Mouse (Mus musculus) lung, postnatal 14 days (tissue): ENCODE results near the gene Olfr1278.
"Not testable (repeated sequence)": the region's sequence is repeated elsewhere in the genome, so short reads cannot be mapped to it uniquely, and the experiment has no call there.

Source experiments
- DNase-seq: peaks from one replicate; pipeline ENCODE4 v3.0.0; 2021

Gene Olfr1278

GRCm38 (mm10) chr2:111289836-111290235 lies at the start of gene Olfr1278:
TSS of gene Olfr1278 (plus strand) at chr2:111290136.
- DNase-seq: no peak

GRCm38 (mm10) chr2:111254216-111254615 lies 35.7 kb upstream of the Olfr1278 start, which contains the start of gene Olfr1276:
TSS of gene Olfr1276 (plus strand) at chr2:111254516.
- DNase-seq: no peak

GRCm38 (mm10) chr2:111274006-111274405 lies 15.9 kb upstream of the Olfr1278 start, which contains the start of gene Olfr1277:
TSS of gene Olfr1277 (minus strand) at chr2:111274106.
- DNase-seq: no peak

GRCm38 (mm10) chr2:111298541-111298940 lies 8.6 kb downstream of the Olfr1278 start:
- no peak for DNase-seq

GRCm38 (mm10) chr2:111300374-111300773 lies 10.4 kb downstream of the Olfr1278 start, which contains the start of gene Olfr1279:
TSS of gene Olfr1279 (plus strand) at chr2:111300635.
- DNase-seq: no peak

- no peak for DNase-seq
Measured at GRCm38 (mm10) chr2:111313717-111314116, 23.8 kb downstream of the Olfr1278 start, which contains the start of gene Olfr1280. TSS of gene Olfr1280 (plus strand) at chr2:111314017.

GRCm38 (mm10) chr2:111326220-111326619 lies 36.3 kb downstream of the Olfr1278 start, which contains the start of gene Olfr1281:
TSS of gene Olfr1281 (plus strand) at chr2:111326520.
- DNase-seq: no peak

GRCm38 (mm10) chr2:111333721-111334120 lies 43.8 kb downstream of the Olfr1278 start:
- DNase-seq: not testable (repeated sequence)

GRCm38 (mm10) chr2:111335976-111336375 lies 46.0 kb downstream of the Olfr1278 start, which contains the start of gene Olfr1282:
TSS of gene Olfr1282 (minus strand) at chr2:111336076.
- DNase-seq: no peak
